Mouse (Mus musculus) CH12.LX (cell line): ENCODE measurements around the gene Samd10. TPM values are rescaled to one million over a fixed set of nuclear protein-coding genes. Genes with fewer than 3 reads are reported as not detected.

Source experiments
- DNase-seq: peaks from one replicate; pipeline ENCODE4 v3.0.0-alpha.2; 2013; ENCODE audit errors: extremely low read depth
- H3K27ac ChIP-seq: 2 replicates; pipeline ENCODE4 v1.5.1; 2012; ENCODE audit warnings: low read depth, mild to moderate bottlenecking, control low read depth, moderate library complexity; ENCODE audit not compliant: insufficient read depth
- H3K27me3 ChIP-seq: replicated peaks from 2 replicates; pipeline ENCODE3; 2012; ENCODE audit warnings: inconsistent platforms
- H3K36me3 ChIP-seq, 2 experiments: replicated peaks in 1 of 2; 2 replicates each; pipeline versions ENCODE3 to v1.6.1; 2012; ENCODE audit warnings: inconsistent platforms in 1 of 2, low read length in 1 of 2, mild to moderate bottlenecking in 1 of 2, mixed read lengths in 1 of 2, moderate library complexity in 1 of 2; ENCODE audit not compliant: control insufficient read depth in 1 of 2, insufficient read depth in 1 of 2
- H3K4me1 ChIP-seq, 2 experiments: 2 replicates each; pipeline ENCODE4 v1.6.1; 2012; ENCODE audit warnings: inconsistent platforms in 1 of 2, moderate library complexity in 1 of 2; ENCODE audit not compliant: insufficient read depth in 2 of 2, control insufficient read depth in 1 of 2
- H3K4me2 ChIP-seq: 2 replicates; pipeline ENCODE4 v1.6.1; 2012; ENCODE audit warnings: low read depth, mild to moderate bottlenecking, control low read depth; ENCODE audit not compliant: poor library complexity, insufficient read depth, severe bottlenecking
- H3K4me3 ChIP-seq, 3 experiments: fragments of 150-350 bp in 1 of 3; sonication (generic) in 1 of 3; replicated peaks in 1 of 3; 2 replicates each; pipeline versions ENCODE3 to v1.5.1; 2011 to 2012; ENCODE audit warnings: low read depth in 2 of 3, low read length in 2 of 3, mild to moderate bottlenecking in 2 of 3, moderate library complexity in 2 of 3, control low read depth in 1 of 3, improper control_type of control experiment in 1 of 3, inconsistent platforms in 1 of 3, mixed read lengths in 1 of 3; ENCODE audit not compliant: poor library complexity in 1 of 3
- H3K79me2 ChIP-seq: replicated peaks from 2 replicates; pipeline ENCODE4 v1.6.1; 2012; ENCODE audit warnings: mild to moderate bottlenecking, moderate library complexity; ENCODE audit not compliant: control insufficient read depth, poor library complexity, insufficient read depth, severe bottlenecking; ENCODE audit errors: extremely low read depth
- H3K9ac ChIP-seq: 2 replicates; pipeline ENCODE4 v1.6.1; 2012; ENCODE audit warnings: low read depth, mild to moderate bottlenecking, control low read depth, moderate library complexity; ENCODE audit not compliant: insufficient read depth
- H3K9me3 ChIP-seq: replicated peaks from 2 replicates; pipeline ENCODE3; 2012; ENCODE audit warnings: low read length, inconsistent platforms, mixed read lengths
- CHD1 ChIP-seq: IDR thresholded peaks from 2 replicates; pipeline ENCODE4 v1.6.1; 2012; ENCODE audit warnings: low read depth, low read length, improper control_type of control experiment, inconsistent platforms
- CTCF ChIP-seq, 2 experiments: IDR thresholded peaks in 1 of 2; conservative IDR thresholded peaks in 1 of 2; 2 replicates each; pipeline ENCODE4 v1.5.1; 2011 to 2012; ENCODE audit warnings: low read depth in 2 of 2, low read length in 2 of 2, improper control_type of control experiment in 1 of 2, inconsistent platforms in 1 of 2, mild to moderate bottlenecking in 1 of 2, moderate library complexity in 1 of 2
- ELF1 ChIP-seq: IDR thresholded peaks from 2 replicates; pipeline ENCODE4 v1.6.1; 2014; ENCODE audit warnings: low read depth, mild to moderate bottlenecking, inconsistent platforms, low read length, improper control_type of control experiment
- EP300 ChIP-seq: IDR thresholded peaks from 2 replicates; pipeline ENCODE4 v1.6.1; 2011; ENCODE audit warnings: low read length, improper control_type of control experiment
- ETS1 ChIP-seq: conservative IDR thresholded peaks from 2 replicates; pipeline ENCODE4 v1.6.1; 2012; ENCODE audit warnings: low read depth, mild to moderate bottlenecking, inconsistent platforms, low read length, improper control_type of control experiment, moderate library complexity
- IRF4 ChIP-seq: IDR thresholded peaks from 2 replicates; pipeline ENCODE4 v1.6.1; 2014; ENCODE audit warnings: low read depth, mild to moderate bottlenecking, inconsistent platforms, low read length, improper control_type of control experiment
- JUND ChIP-seq: conservative IDR thresholded peaks from 2 replicates; pipeline ENCODE4 v1.6.1; 2011; ENCODE audit warnings: low read depth, low read length, improper control_type of control experiment
- MAX ChIP-seq: IDR thresholded peaks from 2 replicates; pipeline ENCODE4 v1.6.1; 2011; ENCODE audit warnings: low read length, improper control_type of control experiment
- MEF2A ChIP-seq: IDR thresholded peaks from 2 replicates; pipeline ENCODE4 v1.6.1; 2014; ENCODE audit warnings: low read depth, mild to moderate bottlenecking, inconsistent platforms, low read length, improper control_type of control experiment, borderline replicate concordance
- NELFE ChIP-seq: IDR thresholded peaks from 2 replicates; pipeline ENCODE4 v1.6.1; 2011; ENCODE audit warnings: low read depth, low read length, improper control_type of control experiment
- NRF1 ChIP-seq: IDR thresholded peaks from 2 replicates; pipeline ENCODE4 v1.6.1; 2014; ENCODE audit warnings: low read depth, mild to moderate bottlenecking, inconsistent platforms, low read length, improper control_type of control experiment, moderate library complexity
- RAD21 ChIP-seq: IDR thresholded peaks from 2 replicates; pipeline ENCODE4 v1.6.1; 2011; ENCODE audit warnings: low read depth, mild to moderate bottlenecking, low read length, improper control_type of control experiment, moderate library complexity
- TBP ChIP-seq: conservative IDR thresholded peaks from 2 replicates; pipeline ENCODE4 v1.6.1; 2011; ENCODE audit warnings: low read depth, low read length, improper control_type of control experiment
- TCF12 ChIP-seq: IDR thresholded peaks from 2 replicates; pipeline ENCODE4 v1.6.1; 2014; ENCODE audit warnings: low read depth, mild to moderate bottlenecking, inconsistent platforms, low read length, improper control_type of control experiment
- UBTF ChIP-seq: IDR thresholded peaks from 2 replicates; pipeline ENCODE4 v1.6.1; 2012; ENCODE audit warnings: low read depth, mild to moderate bottlenecking, inconsistent platforms, low read length, improper control_type of control experiment, moderate library complexity
- USF1 ChIP-seq: IDR thresholded peaks from 2 replicates; pipeline ENCODE4 v1.6.1; 2014; ENCODE audit warnings: low read depth, mild to moderate bottlenecking, inconsistent platforms, low read length, improper control_type of control experiment
- USF2 ChIP-seq: conservative IDR thresholded peaks from 2 replicates; pipeline ENCODE4 v1.6.1; 2011; ENCODE audit warnings: low read depth, low read length, improper control_type of control experiment
- ZC3H11A ChIP-seq: IDR thresholded peaks from 2 replicates; pipeline ENCODE4 v1.6.1; 2012; ENCODE audit warnings: low read depth, mild to moderate bottlenecking, inconsistent platforms, low read length, improper control_type of control experiment
- ZNF384 ChIP-seq: IDR thresholded peaks from 2 replicates; pipeline ENCODE4 v1.6.1; 2012; ENCODE audit warnings: low read depth, low read length, improper control_type of control experiment, inconsistent platforms
- dilution Hi-C: fragments of 300-500 bp; cut with MboI; formaldehyde crosslinking; loops from 2 replicates; pipeline ENCODE4 v1.14.3; 2020; ENCODE audit warnings: low sequenced_read_pairs; ENCODE audit not compliant: extremely low pct_unique_long_range_greater_than_20kb, extremely low pct_ligation_motif_present
- in situ Hi-C: fragments of 300-500 bp; cut with MboI; formaldehyde crosslinking; loops from 3 replicates; pipeline ENCODE4 v1.14.3; 2019; ENCODE audit warnings: low sequenced_read_pairs, low pct_ligation_motif_present, low pct_unique_long_range_greater_than_20kb, mixed read lengths
- polyA plus RNA-seq: library from polyadenylated mRNA; unstranded; fragments of >175 nt; gene quantifications from 2 replicates; pipeline ENCODE4 v1.2.1, GENCODE M21; 2012; ENCODE audit warnings: low read depth; ENCODE audit not compliant: insufficient read length
- total RNA-seq, 2 experiments: library from RNA; depleted of rRNA; stranded (reverse); fragments of 300-350 nt in 1 of 2; fragments of >200 nt in 1 of 2; gene quantifications; 2 replicates each; pipeline ENCODE4 v1.2.3; 2012 to 2014

The Samd10 gene
- total and polyA plus RNA-seq, 3 experiments, result 0.32 to 3.8 (median 0.66) TPM

- TF ChIP-seq USF1, result no peak
- no peak for TF ChIP-seq IRF4
- TF ChIP-seq NELFE, result no peak
- TF ChIP-seq ETS1, result no peak
- no peak for TF ChIP-seq TBP
- no peak for TF ChIP-seq JUND
- no peak for TF ChIP-seq NRF1
- no peak for TF ChIP-seq MEF2A
- TF ChIP-seq TCF12, result no peak
- TF ChIP-seq ELF1, result no peak
- no peak for TF ChIP-seq UBTF
- TF ChIP-seq RAD21, result no peak
- TF ChIP-seq EP300, result no peak
- TF ChIP-seq ZC3H11A, result no peak
- no peak for TF ChIP-seq MAX
- no peak for TF ChIP-seq USF2
- no peak for TF ChIP-seq ZNF384
- no peak for TF ChIP-seq CTCF (conservative IDR thresholded peaks at IDR 0.05 in 1 of 2, IDR thresholded peaks at IDR 0.05 in 1 of 2; ENCODE audit: low read depth in 2 of 2, low read length in 2 of 2)
- Histone ChIP-seq H3K4me2 (no peak overlapping the region), H3K27ac (no peak overlapping the region), H3K79me2 (peaks cover 3% of the 10 kb centered on the region; the same call in 1 of the 2 replicates), H3K9me3 (no peaks in the 10 kb centered on the region), H3K4me3 (no peak overlapping the region), H3K9ac (no peak overlapping the region), H3K36me3 (peaks cover 59 to 75% of the 10 kb centered on the region in 2 experiments), H3K27me3 (no peaks in the 10 kb centered on the region), H3K4me1 (peaks cover 7 to 21% of the 10 kb centered on the region in 2 experiments)
- dilution Hi-C loops (no loop called here), in situ Hi-C loops (no loop called here)
- DNase-seq, result no peak
These were observed 10.7 kb downstream of the Samd10 start for GRCm38 (mm10) chr2:181588229-181588780.

- peaks cover 7 to 16% of the 10 kb centered on the region in 2 experiments for H3K4me1 ChIP-seq
- DNase-seq, result no peak
These were observed 11.2 kb downstream of the Samd10 start for GRCm38 (mm10) chr2:181587796-181588195.

More at GRCm38 (mm10) chr2:181587796-181588195, 11.2 kb downstream of the Samd10 start:
- H3K27me3 ChIP-seq, result no peaks in the 10 kb centered on the region
- no peak overlapping the region for H3K4me3 ChIP-seq
- dilution Hi-C loops, result no loop called here
- TF ChIP-seq CHD1 (no peak), MEF2A (no peak), ZC3H11A (no peak), CTCF (conservative IDR thresholded peaks at IDR 0.05 in 1 of 2, IDR thresholded peaks at IDR 0.05 in 1 of 2; ENCODE audit: low read depth in 2 of 2, low read length in 2 of 2) (peak in 1 of 2 experiments; percentile 49; a peak in 2 of 4 replicates), NRF1 (no peak), RAD21 (peak; percentile 17)
- no peaks in the 10 kb centered on the region for H3K9me3 ChIP-seq
- H3K79me2 ChIP-seq, result peaks cover 3% of the 10 kb centered on the region; the same call in 1 of the 2 replicates
- peaks cover 59 to 79% of the 10 kb centered on the region in 2 experiments for H3K36me3 ChIP-seq
- no peak overlapping the region for H3K9ac ChIP-seq
- in situ Hi-C loops, result no loop called here
- no peak overlapping the region for H3K27ac ChIP-seq
- H3K4me2 ChIP-seq, result no peak overlapping the region
